Mouse (Mus musculus) cerebellum, adult 2 months (tissue): ENCODE measurements around the gene Gm21974.

ENCODE experiments used
- CTCF ChIP-seq: fragments of 200-500 bp; IDR thresholded peaks from 2 replicates; pipeline ENCODE4 v1.5.1; 2011; ENCODE audit warnings: low read depth, mild to moderate bottlenecking, control low read depth, low read length, moderate library complexity, borderline replicate concordance; ENCODE audit not compliant: insufficient read depth
- POLR2A ChIP-seq: fragments of 200-500 bp; IDR thresholded peaks from 2 replicates; pipeline ENCODE4 v1.6.1; 2011; ENCODE audit warnings: low read length, control low read depth, borderline replicate concordance; ENCODE audit not compliant: insufficient read depth

- TF ChIP-seq CTCF (peak; percentile 79), POLR2A (peak; percentile 56; the same call in 1 of the 2 replicates)
These were observed 39.9 kb upstream of the Gm21974 start for GRCm38 (mm10) chr7:127935028-127935722.
